Mouse (Mus musculus): ENCODE data around the gene Abtb1.

Abtb1 gene

DNA sequence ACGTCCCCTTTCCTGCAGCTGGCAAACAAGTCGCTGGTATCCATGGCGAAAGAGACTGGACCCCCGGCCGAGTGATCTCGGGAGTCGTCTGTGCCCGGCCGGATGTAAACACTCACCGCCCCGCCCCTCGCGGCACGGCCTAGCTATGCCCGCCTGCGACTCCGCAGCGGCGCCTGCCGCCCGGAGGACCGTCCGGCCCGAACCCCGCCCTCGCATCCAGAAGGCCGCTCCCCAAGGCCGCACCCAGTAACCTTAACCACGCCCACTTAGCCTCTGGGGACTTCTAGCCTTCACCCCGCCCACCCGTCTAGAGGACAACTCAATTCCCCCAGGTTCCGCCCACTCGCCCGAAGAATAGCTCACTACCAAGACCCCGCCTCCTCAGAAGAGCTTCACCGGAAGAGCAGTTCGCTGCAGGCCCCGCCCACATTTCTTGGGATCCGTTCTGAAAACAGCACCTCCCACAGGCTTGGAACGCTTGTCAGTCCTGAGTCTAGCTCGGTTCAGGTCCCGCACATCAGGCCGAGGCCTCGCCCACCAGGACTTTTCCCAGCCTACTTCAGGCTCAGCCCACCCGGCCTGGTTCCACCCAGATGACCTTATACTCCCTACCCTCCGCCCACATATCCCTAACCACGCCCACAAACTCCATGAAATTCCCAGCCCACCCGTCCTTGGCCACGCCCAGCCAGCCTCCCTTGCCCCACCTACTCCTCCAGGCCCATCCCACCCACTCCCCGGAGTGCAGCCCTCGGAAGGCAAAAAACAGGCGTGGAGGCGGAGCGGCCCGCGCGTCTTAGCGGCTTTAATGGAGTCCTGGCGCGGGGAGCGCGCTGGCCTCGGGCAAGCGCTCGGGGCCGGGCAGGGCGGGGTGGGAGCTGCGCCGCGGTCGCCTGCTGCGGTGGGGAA, at the start of gene Abtb1:
Gene Abtb1 (minus strand): TSS at position 204 of the 909 bp plus-strand sequence.
- in situ Hi-C loops (cut with MboI; ENCODE audit: low sequenced_read_pairs) = no loop called here

DNA sequence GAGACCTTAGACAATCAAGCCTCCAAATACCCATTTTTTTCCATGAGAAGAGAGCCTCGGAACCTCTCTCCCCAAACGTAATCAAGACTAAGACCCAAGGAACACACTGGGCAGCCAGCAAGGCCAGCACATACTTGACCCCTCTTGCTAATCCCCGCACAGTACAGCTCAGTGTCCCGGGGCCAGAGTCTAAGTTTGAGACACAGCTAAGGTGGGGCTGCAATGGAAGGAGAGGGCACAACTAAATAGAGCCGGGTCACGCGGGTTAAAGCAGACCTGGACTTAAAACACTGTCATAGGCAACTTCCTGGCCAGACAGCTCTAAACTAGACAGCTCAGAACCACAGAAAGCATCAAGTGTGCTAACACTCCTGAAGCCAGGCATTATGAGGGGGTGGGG, 49.0 kb upstream of the Abtb1 start:
- in situ Hi-C loops (cut with MboI; ENCODE audit: low sequenced_read_pairs) = no loop called here

GRCm38 (mm10) chr6:88889410-88890042, 47.7 kb upstream of the Abtb1 start:
- in situ Hi-C loops (cut with MboI; ENCODE audit: low sequenced_read_pairs) = no loop called here

- in situ Hi-C loops (cut with MboI; ENCODE audit: low sequenced_read_pairs) = no loop called here
Measured at GRCm38 (mm10) chr6:88886417-88886967, 44.7 kb upstream of the Abtb1 start.

DNA sequence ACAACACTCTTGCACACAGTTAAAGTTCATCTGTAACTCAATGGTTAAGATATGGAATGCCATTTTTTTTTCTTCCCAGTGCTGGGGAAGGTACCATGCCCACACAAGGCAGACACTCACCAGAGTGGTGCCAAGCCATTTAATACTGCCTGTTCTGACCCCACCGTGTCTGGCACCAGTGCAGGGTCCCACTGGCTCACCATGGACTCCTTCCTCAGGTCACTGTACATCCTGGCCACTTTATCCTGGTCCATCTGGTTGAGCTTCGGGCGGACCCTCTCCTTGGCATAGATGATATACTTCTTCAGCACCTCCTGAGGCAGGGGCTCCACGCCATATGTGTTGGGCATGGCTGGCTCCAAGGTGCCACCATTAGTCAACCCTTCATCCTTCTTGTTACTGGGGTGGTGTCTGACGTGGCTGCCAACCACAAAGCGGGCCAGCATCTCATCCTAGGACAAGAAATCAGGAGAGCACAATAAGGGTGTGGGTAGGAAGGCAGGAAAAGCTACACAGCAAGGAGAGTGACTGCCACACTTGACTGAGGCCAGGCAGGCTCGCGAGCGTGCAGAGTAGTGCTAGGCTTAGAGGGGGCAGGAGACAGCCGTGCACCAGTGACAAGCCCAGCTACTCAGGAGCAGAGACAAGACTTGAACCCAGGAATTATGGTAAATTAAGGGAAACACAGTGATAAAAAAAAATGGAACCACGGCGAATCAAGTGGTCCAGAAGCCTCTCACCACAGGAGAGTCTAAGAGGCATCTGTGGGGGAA, 44.0 kb upstream of the Abtb1 start:
- in situ Hi-C loops (cut with MboI; ENCODE audit: low sequenced_read_pairs) = no loop called here

GRCm38 (mm10) chr6:88884690-88885089, 42.9 kb upstream of the Abtb1 start:
- in situ Hi-C loops (cut with MboI; ENCODE audit: low sequenced_read_pairs) = no loop called here

- in situ Hi-C loops (cut with MboI; ENCODE audit: low sequenced_read_pairs) = no loop called here
Measured at GRCm38 (mm10) chr6:88884195-88884594, 42.4 kb upstream of the Abtb1 start.

- in situ Hi-C loops (cut with MboI; ENCODE audit: low sequenced_read_pairs) = no loop called here
Measured at GRCm38 (mm10) chr6:88881334-88881733, 39.5 kb upstream of the Abtb1 start.

DNA sequence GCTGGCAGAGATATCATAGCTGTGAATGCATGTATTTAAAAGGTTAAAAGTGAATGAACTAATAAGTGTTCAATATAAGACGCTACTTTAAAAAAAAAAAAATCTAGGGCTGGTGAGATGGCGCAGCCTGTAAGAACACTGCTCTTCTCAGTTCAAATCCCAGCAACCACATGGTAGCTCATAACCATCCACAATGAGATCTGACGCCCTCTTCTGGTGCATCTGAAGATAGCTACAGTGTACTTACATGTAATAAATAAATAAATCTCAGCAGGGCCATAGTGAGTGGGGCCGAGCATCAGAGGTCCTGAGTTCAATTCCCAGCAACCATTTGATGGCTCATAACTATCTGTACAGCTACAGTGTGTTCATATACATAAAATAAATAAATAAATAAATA, 37.7 kb upstream of the Abtb1 start:
- in situ Hi-C loops (cut with MboI; ENCODE audit: low sequenced_read_pairs) = no loop called here

GRCm38 (mm10) chr6:88874868-88875508, 33.2 kb upstream of the Abtb1 start, which contains the start of gene Podxl2:
Gene Podxl2, minus strand, starts transcription at chr6:88875044.
- in situ Hi-C loops (cut with MboI; ENCODE audit: low sequenced_read_pairs) = no loop called here

GRCm38 (mm10) chr6:88873965-88874867, 32.4 kb upstream of the Abtb1 start:
- in situ Hi-C loops (cut with MboI; ENCODE audit: low sequenced_read_pairs) = no loop called here

DNA sequence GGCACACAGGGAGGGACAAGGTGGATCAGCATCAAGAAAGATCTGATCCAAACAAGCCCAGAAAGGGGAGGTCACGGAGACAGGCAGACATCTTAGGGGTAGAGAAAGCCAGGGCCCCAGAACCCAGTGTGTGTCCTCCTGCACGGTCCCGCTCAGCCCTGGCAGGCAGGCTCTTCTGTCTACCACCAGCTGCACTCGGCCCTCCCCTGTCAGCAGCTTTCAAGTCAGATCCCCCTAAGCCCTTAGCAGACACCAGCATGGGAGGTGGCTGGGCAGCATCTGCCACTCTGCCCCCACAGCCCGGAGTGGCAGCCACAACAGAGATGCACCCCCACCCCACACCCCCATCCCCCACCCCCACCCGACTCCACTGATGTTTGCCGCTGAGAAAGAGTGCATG, 31.0 kb upstream of the Abtb1 start:
- in situ Hi-C loops (cut with MboI; ENCODE audit: low sequenced_read_pairs) = no loop called here

GRCm38 (mm10) chr6:88871546-88871945, 29.8 kb upstream of the Abtb1 start:
- in situ Hi-C loops (cut with MboI; ENCODE audit: low sequenced_read_pairs) = no loop called here

GRCm38 (mm10) chr6:88870594-88870993, 28.8 kb upstream of the Abtb1 start:
- in situ Hi-C loops (cut with MboI; ENCODE audit: low sequenced_read_pairs) = no loop called here

DNA sequence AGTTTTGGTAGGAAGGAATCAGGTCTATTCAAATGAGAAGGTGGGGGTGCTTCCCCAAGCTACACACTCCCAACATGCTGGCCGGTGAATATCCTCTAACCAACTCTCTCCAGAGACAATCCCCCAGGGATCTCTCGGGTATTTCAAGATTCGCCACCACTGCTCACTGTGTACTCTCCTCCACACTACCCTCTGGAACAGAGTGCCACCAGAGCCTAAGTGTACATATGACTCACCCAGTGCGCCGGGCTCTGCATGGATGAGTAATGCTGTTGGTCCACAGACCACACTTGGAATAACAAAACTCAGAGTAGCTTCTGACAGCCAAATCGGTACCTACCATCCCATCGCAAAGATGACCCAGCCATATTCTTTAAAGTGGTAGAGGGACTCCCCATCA, 27.7 kb upstream of the Abtb1 start:
- in situ Hi-C loops (cut with MboI; ENCODE audit: low sequenced_read_pairs) = no loop called here

DNA sequence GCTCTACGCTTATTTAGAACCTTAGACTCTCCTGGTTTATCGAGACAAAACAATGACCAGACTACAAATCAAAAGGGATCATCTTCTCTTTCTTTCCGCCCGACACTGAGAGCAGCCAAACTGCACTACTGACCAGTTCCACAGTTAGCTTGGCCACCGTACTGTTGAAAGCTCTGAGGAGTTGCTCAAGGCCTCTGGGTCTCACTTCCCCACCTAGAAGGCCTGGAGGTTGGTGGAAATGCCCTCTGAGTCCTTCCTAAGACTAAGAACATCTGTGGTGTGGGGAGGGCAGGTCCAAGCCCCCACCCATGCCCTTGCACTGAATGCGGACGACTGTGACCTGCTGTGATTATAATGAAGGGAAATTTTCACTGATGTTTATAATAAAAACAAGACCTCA, 23.9 kb upstream of the Abtb1 start:
- in situ Hi-C loops (cut with MboI; ENCODE audit: low sequenced_read_pairs) = no loop called here

- in situ Hi-C loops (cut with MboI; ENCODE audit: low sequenced_read_pairs) = no loop called here
Measured at GRCm38 (mm10) chr6:88860914-88861313, 19.1 kb upstream of the Abtb1 start.

GRCm38 (mm10) chr6:88858341-88858740, 16.6 kb upstream of the Abtb1 start:
- in situ Hi-C loops (cut with MboI; ENCODE audit: low sequenced_read_pairs) = loop anchor here (5.0 kb wide), 1 partner anchor 306 kb away; no protein-coding TSS in a partner anchor

- in situ Hi-C loops (cut with MboI; ENCODE audit: low sequenced_read_pairs) = loop anchor here (5.0 kb wide), 1 partner anchor 306 kb away; no protein-coding TSS in a partner anchor
Measured at GRCm38 (mm10) chr6:88857830-88858229, 16.0 kb upstream of the Abtb1 start.

Data from CH12F3 (cell line).